Mouse (Mus musculus) bone marrow macrophage, adult 2 months (primary cell): ENCODE measurements around the gene Sept7.

Experiments
- CTCF ChIP-seq: IDR thresholded peaks from 2 replicates; pipeline ENCODE4 v1.5.1; 2012; ENCODE audit warnings: low read depth, mild to moderate bottlenecking, low read length, moderate library complexity
- POLR2A ChIP-seq: IDR thresholded peaks from 2 replicates; pipeline ENCODE4 v1.6.1; 2012; ENCODE audit warnings: mild to moderate bottlenecking, low read depth, low read length, borderline replicate concordance

- TF ChIP-seq POLR2A (no peak), CTCF (no peak)
Measured at GRCm38 (mm10) chr9:25265795-25266194, 13.6 kb downstream of the Sept7 start.
